Mouse (Mus musculus) lung, adult 18-20 months (tissue): ENCODE data around the gene Cops2.

Experiments used
- DNase-seq, 2 experiments: peaks; one replicate each; pipeline ENCODE4 v3.0.0; 2022; ENCODE audit warnings: mixed read lengths in 2 of 2

Cops2 gene

GRCm38 (mm10) chr2:125858521-125859280 is at the start of gene Cops2, which contains the start of gene Galk2:
Gene Cops2, minus strand, starts transcription at chr2:125859139.
Gene Galk2, plus strand, starts transcription at chr2:125859109.
- DNase-seq: peak; percentile 94 to 96

GRCm38 (mm10) chr2:125907580-125908255 is 48.8 kb upstream of the Cops2 start:
- no peak for DNase-seq

GRCm38 (mm10) chr2:125906407-125907066 is 47.6 kb upstream of the Cops2 start:
- DNase-seq: no peak

- peak in 1 of 2 experiments; percentile 8 for DNase-seq
These were observed 42.5 kb upstream of the Cops2 start for GRCm38 (mm10) chr2:125901426-125901825.

- DNase-seq: no peak
These were observed 42.0 kb upstream of the Cops2 start for GRCm38 (mm10) chr2:125900797-125901410.

- no peak for DNase-seq
These were observed 37.4 kb upstream of the Cops2 start for GRCm38 (mm10) chr2:125896355-125896754.

- DNase-seq: no peak
These were observed 36.2 kb upstream of the Cops2 start for GRCm38 (mm10) chr2:125895099-125895498.

- peak in 1 of 2 experiments; percentile 14 for DNase-seq
These were observed 34.2 kb upstream of the Cops2 start for GRCm38 (mm10) chr2:125893096-125893495.

- no peak for DNase-seq
These were observed 27.1 kb upstream of the Cops2 start for GRCm38 (mm10) chr2:125885891-125886576.

GRCm38 (mm10) chr2:125870159-125870558 is 11.2 kb upstream of the Cops2 start:
- DNase-seq: no peak

- DNase-seq: no peak
These were observed 9.4 kb upstream of the Cops2 start for GRCm38 (mm10) chr2:125868301-125868700.

- peak; percentile 75 to 85 for DNase-seq
These were observed 7.3 kb upstream of the Cops2 start for GRCm38 (mm10) chr2:125866058-125866740.

- DNase-seq: no peak
These were observed 6.6 kb upstream of the Cops2 start for GRCm38 (mm10) chr2:125865585-125865984.

GRCm38 (mm10) chr2:125864551-125864950 is 5.6 kb upstream of the Cops2 start:
- no peak for DNase-seq

GRCm38 (mm10) chr2:125863799-125864198 is 4.9 kb upstream of the Cops2 start:
- no peak for DNase-seq

GRCm38 (mm10) chr2:125857707-125858106 is 1.2 kb downstream of the Cops2 start:
- no peak for DNase-seq

- DNase-seq: no peak
These were observed 7.7 kb downstream of the Cops2 start for GRCm38 (mm10) chr2:125851237-125851636.

GRCm38 (mm10) chr2:125838708-125839284 is 20.1 kb downstream of the Cops2 start:
- no peak for DNase-seq

GRCm38 (mm10) chr2:125838091-125838490 is 20.8 kb downstream of the Cops2 start:
- no peak for DNase-seq

- DNase-seq: no peak
These were observed 29.0 kb downstream of the Cops2 start for GRCm38 (mm10) chr2:125829924-125830323.

- peak in 1 of 2 experiments; percentile 4 for DNase-seq
These were observed 31.0 kb downstream of the Cops2 start for GRCm38 (mm10) chr2:125827898-125828297.
